Mouse (Mus musculus) spleen, adult 2 months (tissue): ENCODE results near the gene Pfas.

Source experiments
- CTCF ChIP-seq: fragments of 200-500 bp; IDR thresholded peaks from 2 replicates; pipeline ENCODE4 v1.5.1; 2011; ENCODE audit warnings: mild to moderate bottlenecking, inconsistent platforms; ENCODE audit not compliant: insufficient read depth, insufficient read length, insufficient replicate concordance; ENCODE audit errors: extremely low read depth
- POLR2A ChIP-seq: fragments of 200-500 bp; IDR thresholded peaks from 2 replicates; pipeline ENCODE4 v1.6.1; 2011; ENCODE audit warnings: low read depth, low read length, inconsistent platforms

- TF ChIP-seq POLR2A = no peak
- TF ChIP-seq CTCF = no peak
These were observed 39.9 kb upstream of the Pfas start for GRCm38 (mm10) chr11:69048151-69048550.
